9 mouse cellular contexts compared by ENCODE assay signal in genomic region chr4:145129956-145130548, GRCm38 (mm10).
DNase-seq lines count a peak whose midpoint lies in the region; ATAC-seq and TF ChIP-seq lines count a peak whose summit lies in the region.
"Had no signal": no experiment of that assay in that cellular context is flagged by ENCODE, and none has a peak within 500 bp of the region (broad histone marks: within the 10 kb centered on the region; RNA-seq: fewer than 3 reads in every experiment).

No protein-coding gene starts in this region.

- H3K9ac ChIP-seq in limb, embryonic 13.5 days = no peak overlapping the region
- no peak overlapping the region for H3K9ac ChIP-seq in limb, embryonic 14.5 days (ENCODE audit: low read depth, low read length, severe bottlenecking)
- no peak overlapping the region for H3K9ac ChIP-seq in stomach, embryonic 14.5 days (replicated peaks; ENCODE audit: low read depth, low read length)
- H3K9ac ChIP-seq: liver, embryonic 14.5 days had no signal

- H3K4me2 ChIP-seq in limb, embryonic 13.5 days (replicated peaks) = no peak overlapping the region
- no peak overlapping the region for H3K4me2 ChIP-seq in limb, embryonic 14.5 days (replicated peaks; ENCODE audit: low read depth, low read length, severe bottlenecking)
- no peak overlapping the region for H3K4me2 ChIP-seq in stomach, embryonic 14.5 days (replicated peaks; ENCODE audit: low read depth, low read length)

- H3K36me3 ChIP-seq in limb, embryonic 13.5 days = peaks cover 83% of the 10 kb centered on the region
- peaks cover 71% of the 10 kb centered on the region for H3K36me3 ChIP-seq in limb, embryonic 10.5 days
- H3K36me3 ChIP-seq in kidney, adult 2 months (ENCODE audit: control insufficient read depth, insufficient read depth, low read length) = peaks cover 11% of the 10 kb centered on the region
- peaks cover 80% of the 10 kb centered on the region for H3K36me3 ChIP-seq in limb, embryonic 14.5 days (ENCODE audit: control insufficient read depth, insufficient read depth, low read length)
- H3K36me3 ChIP-seq in stomach, embryonic 14.5 days (ENCODE audit: control insufficient read depth, insufficient read depth, low read length) = peaks cover 40% of the 10 kb centered on the region

- no peak for ATAC-seq in limb, embryonic 13.5 days (ENCODE audit: low FRiP score, low read depth)
- ATAC-seq in limb, embryonic 14.5 days (ENCODE audit: low FRiP score, low read depth) = peak; percentile 34; the same call in 1 of the 2 replicates
- no peak for ATAC-seq in stomach, embryonic 14.5 days (ENCODE audit: insufficient number of reproducible peaks, insufficient read depth, low FRiP score, low read depth)
- ATAC-seq in monocyte, adult 5-6 weeks (replicated peaks; ENCODE audit: insufficient number of reproducible peaks, low FRiP score, low TSS enrichment, poor library complexity, severe bottlenecking) = no peak

- TF ChIP-seq CTCF in embryonic fibroblast, embryonic 13.5 days (IDR thresholded peaks at IDR 0.05; ENCODE audit: borderline replicate concordance, insufficient read depth, low read length) = no peak
- TF ChIP-seq CTCF in kidney, adult 2 months (conservative IDR thresholded peaks at IDR 0.05; ENCODE audit: insufficient read depth, insufficient read length, low read depth, low read length) = no peak

- no peak for TF ChIP-seq POLR2A in embryonic fibroblast, embryonic 13.5 days (IDR thresholded peaks at IDR 0.05; ENCODE audit: low read depth, low read length)
- TF ChIP-seq POLR2A in kidney, adult 2 months (IDR thresholded peaks at IDR 0.05; ENCODE audit: low read depth, low read length) = no peak
- no peak for TF ChIP-seq POLR2A in limb, embryonic 14.5 days (IDR thresholded peaks at IDR 0.05; ENCODE audit: borderline replicate concordance, extremely low read depth, insufficient read depth, insufficient read length)

- DNase-seq in limb, embryonic 10.5 days (ENCODE audit: low spot score) = no peak
- DNase-seq in kidney, adult 2 months = peak; percentile 71
- peak; percentile 68 for DNase-seq in limb, embryonic 14.5 days (ENCODE audit: low spot score)
- no peak for DNase-seq in yolk sac, embryonic 10.5 days (ENCODE audit: low spot score)

- H3K9me3 ChIP-seq in limb, embryonic 13.5 days = no peaks in the 10 kb centered on the region
- H3K9me3 ChIP-seq in limb, embryonic 10.5 days (replicated peaks) = no peaks in the 10 kb centered on the region
- H3K9me3 ChIP-seq in limb, embryonic 14.5 days (ENCODE audit: control insufficient read depth, low read length) = no peaks in the 10 kb centered on the region
- H3K9me3 ChIP-seq in stomach, embryonic 14.5 days (ENCODE audit: control insufficient read depth, low read depth, low read length) = no peaks in the 10 kb centered on the region

- H3K27me3 ChIP-seq in limb, embryonic 13.5 days = no peaks in the 10 kb centered on the region
- H3K27me3 ChIP-seq in limb, embryonic 10.5 days (ENCODE audit: low read depth, poor library complexity, severe bottlenecking) = no peaks in the 10 kb centered on the region
- H3K27me3 ChIP-seq in kidney, adult 2 months (replicated peaks; ENCODE audit: control insufficient read depth, insufficient read depth, low read length) = no peaks in the 10 kb centered on the region
- H3K27me3 ChIP-seq in limb, embryonic 14.5 days (ENCODE audit: control insufficient read depth, insufficient read depth, low read length) = no peaks in the 10 kb centered on the region
- H3K27me3 ChIP-seq in stomach, embryonic 14.5 days (ENCODE audit: control insufficient read depth, insufficient read depth, low read length) = no peaks in the 10 kb centered on the region

- H3K4me1 ChIP-seq in limb, embryonic 13.5 days = peaks cover 18% of the 10 kb centered on the region
- H3K4me1 ChIP-seq in limb, embryonic 10.5 days = no peaks in the 10 kb centered on the region
- peaks cover 5% of the 10 kb centered on the region for H3K4me1 ChIP-seq in embryonic fibroblast, embryonic 13.5 days (ENCODE audit: control insufficient read depth, insufficient read depth, low read length)
- H3K4me1 ChIP-seq in kidney, adult 2 months (ENCODE audit: control insufficient read depth, insufficient read depth, low read length) = no peaks in the 10 kb centered on the region
- peaks cover 9% of the 10 kb centered on the region for H3K4me1 ChIP-seq in limb, embryonic 14.5 days (ENCODE audit: control insufficient read depth, insufficient read depth, low read length)
- H3K4me1 ChIP-seq in stomach, embryonic 14.5 days (ENCODE audit: control insufficient read depth, insufficient read depth, low read length) = peaks cover 7% of the 10 kb centered on the region

- H3K27ac ChIP-seq in limb, embryonic 13.5 days = peak overlapping the region; percentile 72
- H3K27ac ChIP-seq in limb, embryonic 10.5 days = no peak overlapping the region
- peak overlapping the region; percentile 70 for H3K27ac ChIP-seq in embryonic fibroblast, embryonic 13.5 days (ENCODE audit: insufficient read depth, low read length)
- no peak overlapping the region; the same call in 1 of the 2 replicates for H3K27ac ChIP-seq in kidney, adult 2 months (ENCODE audit: insufficient read depth, low read depth, low read length)
- 0 out of 2 replicates have a peak overlapping the region, but pooled peaks have one; percentile 39 for H3K27ac ChIP-seq in limb, embryonic 14.5 days (replicated peaks; ENCODE audit: low read depth, low read length)
- H3K27ac ChIP-seq in stomach, embryonic 14.5 days (ENCODE audit: low read length) = peak overlapping the region; percentile 34; the same call in 1 of the 2 replicates
- H3K27ac ChIP-seq: liver, embryonic 14.5 days had no signal

- H3K4me3 ChIP-seq in limb, embryonic 13.5 days = no peak overlapping the region
- H3K4me3 ChIP-seq in limb, embryonic 10.5 days = no peak overlapping the region
- H3K4me3 ChIP-seq in embryonic fibroblast, embryonic 13.5 days (ENCODE audit: insufficient read depth, low read length) = no peak overlapping the region
- no peak overlapping the region for H3K4me3 ChIP-seq in kidney, adult 2 months (ENCODE audit: insufficient read depth, low read depth, low read length)
- H3K4me3 ChIP-seq in limb, embryonic 14.5 days (replicated peaks; ENCODE audit: low read length) = no peak overlapping the region
- no peak overlapping the region for H3K4me3 ChIP-seq in stomach, embryonic 14.5 days (ENCODE audit: low read depth, low read length)

Comparison
In these comparisons a context has a peak if more than half of its experiments do, and no peak if none do; other contexts are left out.
1. H3K27ac ChIP-seq: peak in limb, embryonic 13.5 days (single experiment), embryonic fibroblast, embryonic 13.5 days (single experiment), limb, embryonic 14.5 days (single experiment) and stomach, embryonic 14.5 days (single experiment); none in limb, embryonic 10.5 days (single experiment) and kidney, adult 2 months (single experiment).
2. DNase-seq: peak in kidney, adult 2 months (single experiment) and limb, embryonic 14.5 days (single experiment); none in limb, embryonic 10.5 days (single experiment) and yolk sac, embryonic 10.5 days (single experiment).